Mouse (Mus musculus) heart, postnatal 0 days (tissue): ENCODE data around the gene Gimap7. TPM values are rescaled to one million over a fixed set of nuclear protein-coding genes. Genes with fewer than 3 reads are reported as not detected.

Experiments used
- ATAC-seq: fragments of 200-750 bp; cut with Nextera tagmentation; 2 replicates; pipeline ENCODE4 v1.8.0; 2017; ENCODE audit warnings: low read depth, moderate number of reproducible peaks, moderate library complexity; ENCODE audit not compliant: insufficient read depth
- DNase-seq: peaks from one replicate; pipeline ENCODE4 v3.0.0-alpha.2; 2016; ENCODE audit warnings: low spot score
- H3K27ac ChIP-seq: fragments of 300-500 bp; sonication (generic); 2 replicates; pipeline ENCODE4 v1.5.1; 2014; ENCODE audit warnings: low read depth, mild to moderate bottlenecking
- H3K27me3 ChIP-seq: fragments of 300-500 bp; sonication (generic); 2 replicates; pipeline ENCODE4 v1.6.1; 2014; ENCODE audit warnings: low read length, mixed read lengths; ENCODE audit not compliant: control insufficient read depth, insufficient read depth
- H3K36me3 ChIP-seq: fragments of 300-500 bp; sonication (generic); replicated peaks from 2 replicates; pipeline ENCODE4 v1.6.1; 2014; ENCODE audit warnings: low read length, mixed read lengths; ENCODE audit not compliant: control insufficient read depth, insufficient read depth
- H3K4me1 ChIP-seq: fragments of 300-500 bp; sonication (generic); 2 replicates; pipeline ENCODE4 v1.6.1; 2014; ENCODE audit warnings: antibody characterized with exemption; ENCODE audit not compliant: control insufficient read depth, insufficient read depth
- H3K4me2 ChIP-seq: fragments of 300-500 bp; sonication (generic); 2 replicates; pipeline ENCODE4 v1.6.1; 2014; ENCODE audit warnings: low read depth, mild to moderate bottlenecking, low read length, moderate library complexity
- H3K4me3 ChIP-seq: fragments of 300-500 bp; sonication (generic); 2 replicates; pipeline ENCODE4 v1.5.1; 2014; ENCODE audit warnings: low read depth, low read length
- H3K9ac ChIP-seq: fragments of 300-500 bp; sonication (generic); replicated peaks from 2 replicates; pipeline ENCODE4 v1.6.1; 2014; ENCODE audit warnings: low read depth, low read length, mixed read lengths
- H3K9me3 ChIP-seq: fragments of 300-500 bp; sonication (generic); replicated peaks from 2 replicates; pipeline ENCODE4 v1.6.1; 2016; ENCODE audit warnings: low read length; ENCODE audit not compliant: control insufficient read depth
- CTCF ChIP-seq: IDR thresholded peaks from 2 replicates; pipeline ENCODE4 v1.5.1; 2016; ENCODE audit warnings: antibody characterized with exemption, control low read depth, low read depth
- EP300 ChIP-seq: IDR thresholded peaks from 2 replicates; pipeline ENCODE4 v1.6.1; 2016; ENCODE audit warnings: antibody characterized with exemption, low read depth
- WGBS: fragments of 180-500 bp; shearing (Covaris S2); extraction: QIAGEN DNeasy Blood & Tissue Kit; methylation state at CpG from one replicate; pipeline ENCODE4 v1.1.7; 2014; 5-methylcytosine and 5-hydroxymethylcytosine counted together
- polyA plus RNA-seq: library from polyadenylated mRNA; unstranded; fragments of >200 nt; fragmentation: Nextera tagmentation; extraction: Ambion mirVana; gene quantifications from 2 replicates; pipeline ENCODE4 v1.2.1, GENCODE M21; 2015
- total RNA-seq: library from RNA; depleted of rRNA; stranded (reverse); fragments of >200 nt; gene quantifications from 2 replicates; pipeline ENCODE4 v1.2.3, GENCODE M21; 2014; ENCODE audit warnings: low replicate concordance

The Gimap7 gene
- total and polyA plus RNA-seq, 2 experiments from 2014 or later = not detected

DNA sequence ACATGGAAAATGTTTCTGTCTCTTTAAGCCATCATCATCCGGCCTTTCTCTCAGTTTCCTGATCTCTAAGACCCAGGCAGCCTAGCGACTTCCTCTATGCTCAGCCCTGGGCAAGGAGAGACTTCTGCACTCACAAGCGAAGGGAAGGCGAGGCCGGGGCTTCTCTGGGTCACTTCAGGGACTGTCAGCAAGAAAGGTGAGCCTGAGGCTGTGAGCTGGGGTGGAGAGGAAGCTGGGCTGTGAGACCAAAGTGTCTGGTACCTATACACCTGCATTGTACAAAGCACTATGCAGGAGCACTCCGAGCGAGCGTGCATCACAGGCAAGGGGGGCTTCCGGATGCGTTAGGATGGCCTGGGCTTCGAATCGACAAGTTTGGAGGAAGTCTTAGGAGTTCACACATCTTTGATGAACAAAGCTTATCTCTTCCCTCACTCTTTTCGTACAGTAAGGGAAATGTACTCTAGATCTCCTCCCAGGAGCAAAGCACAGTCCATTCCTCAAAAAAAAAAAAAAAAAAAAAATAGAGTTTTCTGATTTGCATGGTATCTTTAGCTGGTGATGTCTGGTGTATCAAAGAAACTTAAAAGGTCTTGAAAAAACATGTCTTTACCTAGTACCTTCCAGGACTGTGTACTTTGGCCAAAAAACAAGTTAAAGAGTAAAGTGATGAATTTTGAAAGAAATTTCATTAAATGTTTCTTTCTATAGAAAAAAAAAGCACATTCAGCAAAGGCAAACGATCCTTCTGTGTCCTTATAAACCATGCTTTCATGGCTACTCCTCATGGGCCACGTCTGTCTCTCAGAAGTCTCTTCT is 20.7 kb downstream of the Gimap7 start, which contains the start of gene Gimap1:
Gene Gimap1, plus strand, starts transcription at position 94 of the 819 bp plus-strand sequence.
- H3K27ac ChIP-seq = peak within 1 kb of the TSS; percentile 81
- no peak for ATAC-seq
- H3K9me3 ChIP-seq = no peaks in the 10 kb centered on the region

DNA sequence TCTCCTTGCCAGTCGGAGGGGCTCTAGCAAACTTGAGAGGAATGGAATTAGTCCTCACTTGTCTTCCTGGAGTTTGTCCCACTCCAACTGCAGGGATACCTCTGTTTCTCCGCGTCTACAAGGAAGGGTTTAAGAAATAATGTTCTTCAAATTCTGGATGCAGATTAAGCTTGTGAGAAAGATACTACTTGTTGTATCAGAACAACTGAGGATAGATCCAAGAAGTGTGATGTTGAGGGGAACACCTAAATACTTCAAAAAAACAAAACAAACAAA is 21.3 kb downstream of the Gimap7 start:
- peak overlapping the region; percentile 81 for H3K27ac ChIP-seq
- peaks cover 31% of the 10 kb centered on the region for H3K27me3 ChIP-seq
- H3K4me3 ChIP-seq = peak overlapping the region; percentile 42
- no peaks in the 10 kb centered on the region for H3K9me3 ChIP-seq
- DNase-seq (no peak), ATAC-seq (no peak)
- H3K36me3 ChIP-seq = no peaks in the 10 kb centered on the region
- 67% methylated on average over 3 of the region's 3 CpGs for WGBS
- H3K9ac ChIP-seq = peak overlapping the region; percentile 27; the same call in 1 of the 2 replicates
- peak overlapping the region; percentile 54 for H3K4me2 ChIP-seq
- peaks cover 10% of the 10 kb centered on the region; the same call in 1 of the 2 replicates for H3K4me1 ChIP-seq
- TF ChIP-seq CTCF = no peak
- TF ChIP-seq EP300 = no peak

More for the DNA sequence above, 20.7 kb downstream of the Gimap7 start, which contains the start of gene Gimap1:
- WGBS = 48% methylated on average over 15 of the region's 15 CpGs
- peak within 1 kb of the TSS; percentile 54 for H3K4me2 ChIP-seq
- H3K27me3 ChIP-seq = peaks cover 30% of the 10 kb centered on the region
- peak; percentile 13 for DNase-seq
- no peak for TF ChIP-seq EP300
- TF ChIP-seq CTCF = no peak
- H3K4me3 ChIP-seq = peak within 1 kb of the TSS; percentile 42
- peak within 1 kb of the TSS; percentile 40; the same call in 1 of the 2 replicates for H3K9ac ChIP-seq
- no peaks in the 10 kb centered on the region for H3K36me3 ChIP-seq
- peaks cover 10% of the 10 kb centered on the region; the same call in 1 of the 2 replicates for H3K4me1 ChIP-seq

DNA sequence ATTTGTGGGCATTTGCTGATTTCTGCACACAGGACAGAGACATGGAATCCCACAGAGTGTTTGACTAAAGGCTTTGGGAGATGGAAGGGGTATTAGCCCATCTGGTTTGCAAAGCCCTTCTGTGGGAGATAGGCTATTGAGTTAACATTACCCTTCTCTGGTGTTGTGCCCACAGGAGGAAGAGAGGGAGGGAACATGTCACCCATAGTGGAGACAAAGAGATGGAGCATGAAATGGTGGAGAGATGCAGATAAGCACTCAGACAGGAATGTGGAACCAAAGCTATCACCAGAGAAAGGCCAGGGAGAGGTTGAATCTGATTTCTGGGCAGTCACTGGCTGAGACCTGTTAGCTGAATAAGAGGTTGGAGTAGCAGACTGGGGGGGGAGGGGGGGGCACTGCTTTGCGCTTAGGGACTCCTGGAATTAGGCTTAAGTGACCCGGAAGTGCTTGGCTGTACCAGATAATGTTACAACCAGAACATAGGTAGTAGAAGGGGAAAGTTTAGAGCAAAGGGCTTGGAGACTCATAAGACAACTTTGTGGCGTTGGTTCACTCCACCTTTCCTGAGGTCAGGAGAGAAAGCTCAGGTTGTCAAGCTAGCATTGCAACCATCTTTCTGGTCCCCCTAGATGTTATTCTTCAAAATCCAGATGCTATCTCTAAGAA is 22.2 kb downstream of the Gimap7 start:
- no peak overlapping the region for H3K9ac ChIP-seq

GRCm38 (mm10) chr6:48741273-48741672 is 22.9 kb downstream of the Gimap7 start:
- peak overlapping the region; percentile 81 for H3K27ac ChIP-seq
- H3K27me3 ChIP-seq = peaks cover 31% of the 10 kb centered on the region
- TF ChIP-seq EP300 = no peak
- no peak for TF ChIP-seq CTCF

More for the DNA sequence above, 22.2 kb downstream of the Gimap7 start:
- Histone ChIP-seq H3K9me3 (no peaks in the 10 kb centered on the region), H3K4me2 (peak overlapping the region; percentile 54), H3K4me3 (peak overlapping the region; percentile 42; the same call in 1 of the 2 replicates), H3K36me3 (no peaks in the 10 kb centered on the region), H3K27me3 (peaks cover 31% of the 10 kb centered on the region), H3K27ac (peak overlapping the region; percentile 81), H3K4me1 (peaks cover 10% of the 10 kb centered on the region; the same call in 1 of the 2 replicates)
- ATAC-seq (no peak), DNase-seq (no peak)
- 45% methylated on average over 3 of the region's 3 CpGs for WGBS
- TF ChIP-seq CTCF = no peak
- TF ChIP-seq EP300 = no peak

DNA sequence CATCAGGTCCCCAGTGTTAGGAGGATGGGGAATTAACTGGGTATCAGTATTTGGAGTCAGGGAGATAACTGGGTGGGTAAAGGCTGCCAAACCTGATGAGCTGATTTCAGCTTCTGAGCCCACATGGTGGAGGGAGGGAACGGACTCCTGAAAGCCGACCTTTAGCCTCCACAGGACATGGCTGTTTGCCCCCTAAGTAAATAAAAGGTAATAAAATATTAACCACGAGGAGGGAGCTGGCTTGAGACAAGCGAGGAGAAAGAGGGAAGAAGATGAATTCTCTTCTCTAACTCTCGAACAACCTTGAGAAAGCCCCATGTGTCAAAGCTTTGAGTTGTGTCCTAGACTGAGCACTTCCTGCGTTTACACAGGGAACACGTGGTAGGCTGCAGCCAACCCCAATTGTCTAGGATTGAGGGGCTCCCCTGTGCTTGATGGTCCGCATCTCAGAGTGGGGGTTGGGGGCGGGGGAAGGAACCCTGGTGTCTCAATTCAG is 23.3 kb downstream of the Gimap7 start:
- H3K27me3 ChIP-seq = peaks cover 31% of the 10 kb centered on the region
- DNase-seq (no peak), ATAC-seq (no peak)
- TF ChIP-seq EP300 (no peak), CTCF (no peak)
- peak overlapping the region; percentile 54; the same call in 1 of the 2 replicates for H3K4me2 ChIP-seq
- H3K4me1 ChIP-seq = peaks cover 10% of the 10 kb centered on the region; the same call in 1 of the 2 replicates
- H3K27ac ChIP-seq = no peak overlapping the region
- no peaks in the 10 kb centered on the region for H3K9me3 ChIP-seq
- 21% methylated on average over 9 of the region's 9 CpGs for WGBS
- no peaks in the 10 kb centered on the region for H3K36me3 ChIP-seq
- no peak overlapping the region for H3K9ac ChIP-seq
- H3K4me3 ChIP-seq = no peak overlapping the region

More at GRCm38 (mm10) chr6:48741273-48741672, 22.9 kb downstream of the Gimap7 start:
- H3K9me3 ChIP-seq = no peaks in the 10 kb centered on the region
- H3K4me2 ChIP-seq = peak overlapping the region; percentile 54; the same call in 1 of the 2 replicates
- H3K36me3 ChIP-seq = no peaks in the 10 kb centered on the region
- peaks cover 10% of the 10 kb centered on the region; the same call in 1 of the 2 replicates for H3K4me1 ChIP-seq
- ATAC-seq (no peak), DNase-seq (no peak)
- no peak overlapping the region; the same call in 1 of the 2 replicates for H3K4me3 ChIP-seq
- H3K9ac ChIP-seq = no peak overlapping the region
- 24% methylated on average over 3 of the region's 3 CpGs for WGBS
